Mouse (Mus musculus) E14TG2a.4 (cell line): ENCODE results near the gene Tmem266.

ENCODE experiments used
- H3K27me3 ChIP-seq: 2 replicates; pipeline ENCODE4 v1.6.1; 2014; ENCODE audit warnings: low read length, control low read depth; ENCODE audit not compliant: insufficient read depth
- H3K36me3 ChIP-seq: 2 replicates; pipeline ENCODE4 v1.6.1; 2014; ENCODE audit warnings: low read length, control low read depth; ENCODE audit not compliant: insufficient read depth
- H3K4me1 ChIP-seq: replicated peaks from 2 replicates; pipeline ENCODE4 v1.6.1; 2014; ENCODE audit warnings: low read depth, low read length, control low read depth
- H3K4me3 ChIP-seq: replicated peaks from 2 replicates; pipeline ENCODE4 v1.5.1; 2014; ENCODE audit warnings: mild to moderate bottlenecking, low read length
- H3K9me3 ChIP-seq: 2 replicates; pipeline ENCODE4 v1.6.1; 2014; ENCODE audit warnings: low read length, control low read depth
- CTCF ChIP-seq: conservative IDR thresholded peaks from 2 replicates; pipeline ENCODE4 v1.5.1; 2014; ENCODE audit warnings: low read length
- NANOG ChIP-seq: IDR thresholded peaks from 2 replicates; pipeline ENCODE4 v1.6.1; 2014; ENCODE audit warnings: borderline replicate concordance, low read length, mixed read lengths
- POU5F1 ChIP-seq: IDR thresholded peaks from 2 replicates; pipeline ENCODE4 v1.6.1; 2014; ENCODE audit warnings: low read length, borderline replicate concordance

Tmem266 gene

GRCm38 (mm10) chr9:55478699-55479098, 152.0 kb downstream of the Tmem266 start:
- Histone ChIP-seq H3K9me3 (no peaks in the 10 kb centered on the region), H3K36me3 (0 out of 2 replicates have a peak, but pooled peaks cover 10% of the 10 kb centered on the region), H3K27me3 (no peaks in the 10 kb centered on the region), H3K4me1 (no peaks in the 10 kb centered on the region), H3K4me3 (no peak overlapping the region)
- TF ChIP-seq POU5F1 (no peak), CTCF (no peak), NANOG (no peak)

- peaks cover 25% of the 10 kb centered on the region for H3K36me3 ChIP-seq
- H3K4me3 ChIP-seq = no peak overlapping the region
- TF ChIP-seq CTCF = no peak
- TF ChIP-seq POU5F1 = no peak
- TF ChIP-seq NANOG = no peak
- H3K4me1 ChIP-seq = no peaks in the 10 kb centered on the region
- no peaks in the 10 kb centered on the region for H3K27me3 ChIP-seq
- H3K9me3 ChIP-seq = no peaks in the 10 kb centered on the region
Observed at GRCm38 (mm10) chr9:55482116-55482515, 155.4 kb downstream of the Tmem266 start.
